Mouse (Mus musculus): Measurements from ENCODE around the gene Rnf224. TPM values are rescaled to one million over a fixed set of nuclear protein-coding genes. Genes with fewer than 3 reads are reported as not detected.

The Rnf224 gene
- total RNA-seq, 4 experiments from 2014 or later, result not detected

DNA sequence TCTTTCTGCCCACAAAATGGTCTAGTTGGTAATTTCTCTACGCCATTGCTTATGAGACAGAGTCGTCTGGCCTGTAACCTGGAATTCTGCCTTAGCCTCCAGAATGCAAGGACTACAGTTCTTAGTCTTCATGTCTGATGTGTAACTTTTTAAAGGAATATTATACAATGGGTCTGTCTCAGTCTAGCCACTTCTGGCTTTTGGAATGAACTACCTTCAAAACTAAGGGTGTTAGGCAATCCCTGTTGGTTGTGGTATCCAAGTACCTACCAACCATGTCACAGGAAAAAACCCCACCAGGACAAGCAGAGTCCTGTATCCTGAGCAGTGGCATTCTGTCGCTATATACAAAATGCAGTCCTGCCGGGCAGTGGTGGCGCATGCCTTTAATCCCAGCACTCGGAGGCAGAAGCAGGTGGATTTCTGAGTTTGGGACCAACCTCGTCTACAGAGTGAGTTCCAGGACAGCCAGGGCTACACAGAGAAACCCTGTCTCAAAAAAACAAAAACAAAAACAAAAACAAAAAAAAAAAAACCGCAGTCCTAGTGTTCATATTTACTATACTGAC is 10.7 kb downstream of the Rnf224 start:
- no peak for DNase-seq

GRCm38 (mm10) chr2:25224766-25225752 is 11.5 kb downstream of the Rnf224 start:
- peak; percentile 100 for DNase-seq

DNA sequence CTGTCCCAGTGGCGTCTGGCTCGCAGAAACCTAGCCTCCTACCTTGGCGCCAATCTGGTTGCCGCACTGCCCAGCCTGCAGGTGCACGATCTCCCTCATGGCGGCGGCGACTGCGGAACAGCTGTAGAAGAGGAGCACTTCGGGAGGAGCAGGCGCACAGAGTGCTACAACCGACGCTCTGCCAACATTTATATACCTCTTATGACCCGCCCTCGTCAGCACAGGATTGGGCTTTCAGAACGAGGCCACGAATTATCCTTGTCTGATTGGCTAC is 12.2 kb downstream of the Rnf224 start, which contains the start of gene Tubb4b:
Gene Tubb4b (minus strand): TSS at position 211 of the 274 bp plus-strand sequence.
- no peak for DNase-seq

- peak; percentile 86 for DNase-seq
These were observed 12.7 kb downstream of the Rnf224 start for GRCm38 (mm10) chr2:25223681-25224491.

GRCm38 (mm10) chr2:25221331-25221772 is 15.2 kb downstream of the Rnf224 start:
- DNase-seq, result no peak

GRCm38 (mm10) chr2:25218445-25218844 is 18.1 kb downstream of the Rnf224 start, which contains the start of gene Fam166a:
Gene Fam166a (plus strand): TSS chr2:25218745.
- no peak for DNase-seq

DNA sequence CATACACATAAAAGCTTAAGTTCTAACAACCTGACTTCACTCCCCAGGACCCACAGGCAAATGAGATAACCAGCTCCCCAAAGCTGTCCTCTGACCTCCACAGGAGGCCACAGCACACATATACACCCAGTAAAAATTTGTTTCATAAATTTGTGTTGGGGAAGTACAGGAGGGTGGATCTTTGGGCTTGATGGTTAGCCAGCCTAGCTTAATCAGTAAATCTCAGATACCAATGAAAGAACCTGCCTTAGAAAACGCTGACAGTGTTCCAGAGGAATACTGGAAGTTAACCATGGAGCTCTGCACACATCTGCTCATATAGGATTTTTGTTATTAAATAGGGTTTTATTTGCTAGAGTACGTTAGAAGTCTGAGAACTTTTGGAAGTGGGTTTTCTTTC is 18.9 kb downstream of the Rnf224 start:
- DNase-seq, result no peak

GRCm38 (mm10) chr2:25214444-25214843 is 22.1 kb downstream of the Rnf224 start, which contains the start of gene Stpg3:
Gene Stpg3 (minus strand): TSS chr2:25214637.
- DNase-seq, result no peak

DNA sequence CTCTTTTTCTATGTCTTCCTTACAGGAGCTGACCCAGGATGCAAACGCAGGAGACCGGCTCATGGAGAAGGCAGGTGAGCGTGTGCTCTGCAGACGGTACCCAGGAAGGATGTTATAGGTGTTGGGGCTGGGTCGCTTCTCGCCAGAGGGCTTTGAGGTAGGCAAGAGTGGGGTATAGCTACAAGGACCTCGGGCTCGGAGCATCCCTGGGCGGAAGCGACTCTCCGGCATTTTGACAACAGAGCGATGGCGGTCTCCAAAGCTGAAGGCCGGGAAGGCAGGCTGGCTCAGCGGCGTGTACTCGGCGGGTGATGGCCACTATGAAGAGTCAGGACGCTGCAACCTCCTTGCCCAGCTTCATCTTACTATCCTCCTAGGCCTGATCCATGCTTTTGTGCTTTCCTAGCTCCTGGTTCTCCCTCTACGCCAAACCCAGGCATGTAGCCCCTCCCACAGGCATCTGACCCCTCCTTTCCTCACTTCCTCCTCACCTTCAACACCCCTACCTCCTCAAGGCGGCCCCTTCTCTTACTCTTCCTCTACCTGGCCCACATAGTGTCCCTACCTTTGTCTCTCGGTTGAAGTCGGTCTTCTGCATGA is 23.2 kb downstream of the Rnf224 start:
- DNase-seq, result no peak

DNA sequence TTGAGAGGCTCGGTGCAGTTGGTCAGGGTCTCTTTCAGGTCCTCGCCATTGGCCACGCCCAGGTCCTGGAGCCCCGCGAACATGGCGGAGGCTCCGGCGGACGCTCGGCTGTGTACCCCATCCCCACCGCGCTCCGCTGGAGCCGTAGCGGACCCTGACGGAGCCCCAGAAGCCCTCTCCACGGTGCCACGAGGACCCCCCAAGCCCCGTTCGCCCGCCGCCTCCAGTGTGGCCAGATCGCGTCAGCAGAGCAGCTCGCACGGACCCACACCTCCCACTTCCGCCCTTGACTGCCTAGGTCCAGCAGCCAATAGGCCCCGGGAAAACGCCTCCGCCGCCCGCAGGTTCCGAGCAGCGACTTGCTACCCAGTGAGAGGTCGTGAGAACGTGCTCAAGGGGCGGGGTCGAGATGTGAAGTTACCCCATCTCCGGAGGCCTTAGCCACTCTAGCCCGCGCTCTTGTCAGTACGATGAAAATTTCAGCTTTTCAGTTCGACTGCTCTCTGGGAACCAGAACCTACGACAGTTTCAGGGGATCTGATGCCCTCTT is 25.4 kb downstream of the Rnf224 start, which contains the start of gene Nelfb:
Gene Nelfb (minus strand): TSS at position 369 of the 550 bp plus-strand sequence.
- peak; percentile 86 for DNase-seq

DNA sequence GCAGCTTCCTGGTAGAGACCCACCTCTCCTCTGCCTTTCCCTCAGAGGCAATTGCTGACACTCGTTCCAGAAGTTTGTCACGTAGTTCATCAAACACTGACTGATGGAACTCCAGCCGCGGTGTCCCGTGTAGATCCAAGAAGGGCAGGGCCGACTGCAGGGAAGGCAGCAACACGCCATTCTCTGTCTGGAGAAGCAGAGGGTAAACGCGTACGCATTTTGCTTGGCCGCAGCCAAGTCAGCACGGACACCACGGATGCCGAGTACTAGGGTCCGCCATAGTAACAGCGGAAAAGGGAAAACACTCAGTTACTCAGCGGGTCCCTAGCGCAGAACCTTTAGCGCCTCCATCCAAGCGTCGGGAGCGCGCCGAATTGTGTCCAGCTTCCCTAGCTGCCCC is 25.9 kb downstream of the Rnf224 start:
- DNase-seq, result no peak

- DNase-seq, result no peak
These were observed 29.0 kb downstream of the Rnf224 start for GRCm38 (mm10) chr2:25207593-25207992.

DNA sequence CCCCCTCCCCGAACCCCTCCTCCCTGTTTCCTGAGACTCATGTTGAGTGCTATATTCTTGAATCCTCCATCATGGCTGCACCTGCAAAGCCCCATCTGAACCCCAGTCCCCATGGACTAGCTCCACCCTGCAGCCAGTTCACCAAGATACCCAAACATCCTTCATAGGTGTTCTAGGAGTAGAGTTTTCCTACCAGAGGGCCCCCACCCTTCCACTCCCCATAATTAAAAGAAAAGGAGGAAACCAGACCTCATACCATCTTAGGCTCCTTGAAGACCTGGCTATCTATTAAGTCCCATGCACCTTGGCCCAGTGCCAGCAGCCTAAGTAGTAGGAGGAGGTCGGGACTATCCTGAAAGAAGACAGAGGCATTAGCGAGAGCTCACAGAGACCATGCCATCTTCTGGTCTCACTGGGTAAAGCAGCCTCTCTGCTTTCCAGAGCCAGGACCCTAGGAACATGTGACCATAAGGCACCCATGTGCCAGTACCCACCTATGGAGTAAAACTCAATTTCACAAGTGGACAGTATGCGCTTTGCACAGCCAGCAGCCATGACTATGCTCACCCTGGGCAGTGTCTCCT is 32.9 kb downstream of the Rnf224 start:
- no peak for DNase-seq

DNA sequence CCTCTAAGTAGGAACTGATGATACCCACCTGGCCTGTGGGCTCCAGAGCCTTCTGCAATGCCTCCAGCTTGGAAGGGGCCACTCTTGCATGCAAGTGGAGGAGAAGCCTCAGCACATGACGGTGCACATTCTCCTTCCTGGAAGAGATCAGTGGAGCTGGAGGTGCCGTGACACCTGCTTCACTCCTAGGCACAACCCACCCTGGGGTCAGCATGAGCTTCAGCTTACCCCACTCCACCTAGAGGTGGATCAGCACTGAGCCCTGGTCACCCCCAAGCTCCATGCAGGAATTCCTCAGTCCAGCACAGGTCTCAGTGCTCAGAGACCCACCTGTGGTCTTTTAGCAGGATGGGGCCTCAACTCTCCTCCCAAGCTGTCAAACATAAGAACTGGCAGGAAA is 36.0 kb downstream of the Rnf224 start:
- no peak for DNase-seq

DNA sequence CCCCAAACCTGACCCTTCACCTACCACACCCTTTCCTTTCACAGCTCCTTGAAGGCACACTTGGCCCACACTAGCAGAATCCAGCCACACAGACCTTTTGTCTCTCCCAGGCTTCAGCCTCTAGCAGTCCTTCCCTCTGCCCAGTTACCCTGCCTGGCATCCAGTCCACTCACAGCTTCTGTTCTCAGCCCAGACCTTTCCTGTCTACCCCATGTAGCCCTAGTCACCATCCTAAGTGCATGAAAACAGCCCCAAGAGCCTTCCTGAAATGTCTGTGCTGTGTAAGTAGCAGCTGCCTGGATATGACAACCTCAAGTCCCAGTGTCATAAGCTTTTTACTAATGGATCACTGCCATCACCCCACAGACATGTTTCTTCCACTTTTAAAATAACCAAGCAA is 38.6 kb downstream of the Rnf224 start:
- no peak for DNase-seq

GRCm38 (mm10) chr2:25197191-25197590 is 39.4 kb downstream of the Rnf224 start:
- DNase-seq, result no peak

- DNase-seq, result peak; percentile 91
These were observed 40.2 kb downstream of the Rnf224 start, which contains the start of gene Tor4a for GRCm38 (mm10) chr2:25196172-25196954. Gene Tor4a (minus strand): TSS chr2:25196886.

- DNase-seq, result peak; percentile 79
These were observed 41.1 kb downstream of the Rnf224 start for GRCm38 (mm10) chr2:25195211-25196156.

DNA sequence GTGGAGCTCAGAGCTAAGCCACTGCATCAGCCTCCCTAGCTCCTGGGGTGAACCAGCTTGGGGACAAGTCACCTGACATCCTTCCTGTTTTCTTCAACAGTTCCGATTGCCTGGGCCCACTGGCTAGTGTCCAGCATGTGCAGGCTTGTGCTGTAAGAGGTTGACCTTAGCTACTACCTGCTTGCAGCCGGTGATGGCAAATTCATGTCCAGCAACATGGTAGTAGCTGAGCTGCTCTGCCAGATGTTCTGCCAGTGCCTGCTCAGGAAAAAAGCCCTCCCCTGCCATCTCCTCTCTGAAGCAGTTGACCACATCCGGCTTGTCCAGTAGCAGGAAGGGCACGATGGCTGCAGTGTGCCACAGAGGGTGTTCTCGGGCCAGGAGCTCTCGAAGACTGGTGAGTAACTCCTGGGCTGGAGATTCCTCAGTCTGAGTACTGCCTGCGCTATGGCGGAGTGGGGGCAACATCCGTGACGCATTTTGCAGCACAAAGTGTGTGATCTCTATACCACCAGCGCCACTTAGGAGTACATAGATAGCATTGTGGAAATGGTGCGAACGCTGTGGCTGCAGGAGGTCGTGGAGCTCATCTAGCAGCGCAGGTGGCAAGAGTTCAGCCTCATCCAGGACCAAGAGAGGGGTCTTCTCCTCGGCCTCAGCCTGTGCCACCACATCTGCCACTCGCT is 42.0 kb downstream of the Rnf224 start:
- DNase-seq, result no peak

Data from adrenal gland, adult 8-10 months (tissue).